Mouse (Mus musculus) mouse trophoblast stem cell (cell line): ENCODE measurements around the gene Bcl2a1d.
"Not testable (repeated sequence)": the region's sequence is repeated elsewhere in the genome, so short reads cannot be mapped to it uniquely, and the experiment has no call there.

Experiments
- in situ Hi-C, 2 experiments: fragments of 300-500 bp; cut with MseI, MboI; formaldehyde crosslinking; loops; 2 replicates in 1 of 2; 3 replicates in 1 of 2; pipeline ENCODE4 v1.15.1; 2025

Gene Bcl2a1d

GRCm38 (mm10) chr9:88705157-88705556 is 26.6 kb downstream of the Bcl2a1d start:
- in situ Hi-C loops = loop anchor here (5.0 to 25.0 kb wide), 2 partner anchors 143 to 517 kb away; no protein-coding TSS in a partner anchor

- in situ Hi-C loops = not testable (repeated sequence)
Observed at GRCm38 (mm10) chr9:88698746-88699145, 33.0 kb downstream of the Bcl2a1d start.

- in situ Hi-C loops = not testable (repeated sequence)
Observed at GRCm38 (mm10) chr9:88691307-88691706, 40.4 kb downstream of the Bcl2a1d start.

GRCm38 (mm10) chr9:88689451-88689850 is 42.3 kb downstream of the Bcl2a1d start:
- in situ Hi-C loops = not testable (repeated sequence)

DNA sequence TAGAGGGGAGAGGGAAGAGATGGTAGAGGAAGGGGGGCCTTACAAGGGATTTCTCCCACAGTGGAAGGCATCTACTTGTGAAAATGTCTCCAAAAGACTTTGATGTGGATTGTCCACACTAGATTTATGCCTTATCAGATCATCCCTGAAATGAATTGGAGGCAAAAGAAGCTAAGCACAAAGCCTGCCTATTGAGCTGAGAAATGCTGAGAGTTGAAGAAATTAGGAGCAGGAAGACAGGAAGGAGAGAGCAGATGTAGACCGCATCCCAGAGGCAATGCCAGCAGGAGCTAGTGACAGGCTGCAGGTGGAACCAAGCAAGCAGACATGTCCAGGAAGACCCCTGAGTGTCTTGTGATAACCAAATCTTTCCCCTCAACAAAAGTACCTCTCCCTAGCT is 45.0 kb downstream of the Bcl2a1d start:
- in situ Hi-C loops = not testable (repeated sequence)
